Mouse (Mus musculus) C2C12 (cell line): ENCODE results near the gene Tcte2.

ENCODE experiments used
- CTCF ChIP-seq: IDR thresholded peaks from one replicate; pipeline ENCODE4 v1.5.1; 2011; ENCODE audit not compliant: control insufficient read depth, insufficient read depth, insufficient read length
- MYOD1 ChIP-seq: IDR thresholded peaks from one replicate; pipeline ENCODE4 v1.6.1; 2011; ENCODE audit warnings: low read depth; ENCODE audit not compliant: control insufficient read depth, insufficient read length
- MYOG ChIP-seq: IDR thresholded peaks from one replicate; pipeline ENCODE4 v1.6.1; 2011; ENCODE audit not compliant: control insufficient read depth, insufficient read length; ENCODE audit errors: extremely low read depth

DNA sequence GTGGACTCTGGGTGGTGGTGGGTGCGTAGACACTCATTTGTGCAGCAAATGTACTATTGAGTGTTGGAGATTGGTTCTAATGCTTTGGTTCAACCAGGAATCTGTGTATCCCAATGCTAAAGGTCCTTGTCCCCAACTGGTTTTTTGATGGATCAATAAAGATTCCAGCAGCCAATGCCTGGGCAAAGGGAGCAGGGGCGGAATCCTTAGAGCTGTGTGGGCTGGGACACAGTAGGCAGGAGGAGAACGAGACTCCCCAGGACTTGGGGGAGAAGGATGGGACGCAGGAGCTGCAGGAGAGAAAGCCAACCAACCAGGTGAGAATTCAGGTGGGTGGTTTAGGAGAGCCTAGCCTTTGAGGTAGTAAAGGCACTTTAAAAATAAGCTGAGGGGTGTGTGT lies 63.4 kb downstream of the Tcte2 start:
- TF ChIP-seq MYOG, result no peak
- no peak for TF ChIP-seq CTCF
- TF ChIP-seq MYOD1, result no peak
